Mouse (Mus musculus): ENCODE measurements around the gene Gapvd1. TPM values are rescaled to one million over a fixed set of nuclear protein-coding genes. Genes with fewer than 3 reads are reported as not detected.
A peak's percentile ranks its signal among the peaks of the same experiment; 100 is the strongest.

The Gapvd1 gene
- polyA plus RNA-seq, 1 experiment = 19.0 TPM

GRCm38 (mm10) chr2:34783064-34784020 lies 28.3 kb upstream of the Gapvd1 start:
- H3K36me3 ChIP-seq (ENCODE audit: control insufficient read depth, insufficient read depth, low read length) = no peaks in the 10 kb centered on the region; the same call in 1 of the 2 replicates
- no peak for TF ChIP-seq POLR2A (IDR thresholded peaks at IDR 0.05; ENCODE audit: control insufficient read depth, low read depth, low read length)
- TF ChIP-seq CTCF (IDR thresholded peaks at IDR 0.05; ENCODE audit: control insufficient read depth, insufficient read depth, insufficient replicate concordance, low read depth, low read length) = no peak
- no peaks in the 10 kb centered on the region for H3K4me1 ChIP-seq (ENCODE audit: control insufficient read depth, insufficient read depth, low read length)

GRCm38 (mm10) chr2:34777237-34777868 lies 22.3 kb upstream of the Gapvd1 start:
- TF ChIP-seq POLR2A (IDR thresholded peaks at IDR 0.05; ENCODE audit: control insufficient read depth, low read depth, low read length) = no peak
- no peak for TF ChIP-seq CTCF (IDR thresholded peaks at IDR 0.05; ENCODE audit: control insufficient read depth, insufficient read depth, insufficient replicate concordance, low read depth, low read length)
- H3K27ac ChIP-seq (ENCODE audit: control insufficient read depth, insufficient read depth, low read depth, low read length) = no peak overlapping the region
- no peak overlapping the region for H3K4me3 ChIP-seq (ENCODE audit: control insufficient read depth, low read depth, low read length)
- H3K36me3 ChIP-seq (ENCODE audit: control insufficient read depth, insufficient read depth, low read length) = peaks cover 6% of the 10 kb centered on the region
- H3K4me1 ChIP-seq (ENCODE audit: control insufficient read depth, insufficient read depth, low read length) = no peaks in the 10 kb centered on the region
- H3K27me3 ChIP-seq (ENCODE audit: control insufficient read depth, insufficient read depth, low read length) = no peaks in the 10 kb centered on the region

More at GRCm38 (mm10) chr2:34783064-34784020, 28.3 kb upstream of the Gapvd1 start:
- no peak overlapping the region for H3K4me3 ChIP-seq (ENCODE audit: control insufficient read depth, low read depth, low read length)
- no peak overlapping the region for H3K27ac ChIP-seq (ENCODE audit: control insufficient read depth, insufficient read depth, low read depth, low read length)
- H3K27me3 ChIP-seq (ENCODE audit: control insufficient read depth, insufficient read depth, low read length) = no peaks in the 10 kb centered on the region

GRCm38 (mm10) chr2:34774493-34774892 lies 19.5 kb upstream of the Gapvd1 start:
- Histone ChIP-seq H3K27ac (ENCODE audit: control insufficient read depth, insufficient read depth, low read depth, low read length) (no peak overlapping the region), H3K27me3 (ENCODE audit: control insufficient read depth, insufficient read depth, low read length) (no peaks in the 10 kb centered on the region), H3K36me3 (ENCODE audit: control insufficient read depth, insufficient read depth, low read length) (peaks cover 6% of the 10 kb centered on the region), H3K4me1 (ENCODE audit: control insufficient read depth, insufficient read depth, low read length) (peaks cover 2% of the 10 kb centered on the region; the same call in 1 of the 2 replicates), H3K4me3 (ENCODE audit: control insufficient read depth, low read depth, low read length) (peak overlapping the region; percentile 47)
- TF ChIP-seq POLR2A (IDR thresholded peaks at IDR 0.05; ENCODE audit: control insufficient read depth, low read depth, low read length) (no peak), CTCF (IDR thresholded peaks at IDR 0.05; ENCODE audit: control insufficient read depth, insufficient read depth, insufficient replicate concordance, low read depth, low read length) (no peak)

GRCm38 (mm10) chr2:34773673-34774072 lies 18.6 kb upstream of the Gapvd1 start:
- Histone ChIP-seq H3K4me1 (ENCODE audit: control insufficient read depth, insufficient read depth, low read length) (peaks cover 2% of the 10 kb centered on the region; the same call in 1 of the 2 replicates), H3K36me3 (ENCODE audit: control insufficient read depth, insufficient read depth, low read length) (peaks cover 6% of the 10 kb centered on the region), H3K27me3 (ENCODE audit: control insufficient read depth, insufficient read depth, low read length) (no peaks in the 10 kb centered on the region), H3K27ac (ENCODE audit: control insufficient read depth, insufficient read depth, low read depth, low read length) (no peak overlapping the region), H3K4me3 (ENCODE audit: control insufficient read depth, low read depth, low read length) (peak overlapping the region; percentile 47)
- TF ChIP-seq CTCF (IDR thresholded peaks at IDR 0.05; ENCODE audit: control insufficient read depth, insufficient read depth, insufficient replicate concordance, low read depth, low read length) = no peak
- no peak for TF ChIP-seq POLR2A (IDR thresholded peaks at IDR 0.05; ENCODE audit: control insufficient read depth, low read depth, low read length)

- H3K27me3 ChIP-seq (ENCODE audit: control insufficient read depth, insufficient read depth, low read length) = no peaks in the 10 kb centered on the region
- TF ChIP-seq POLR2A (IDR thresholded peaks at IDR 0.05; ENCODE audit: control insufficient read depth, low read depth, low read length) (no peak; the same call in 1 of the 2 replicates), CTCF (IDR thresholded peaks at IDR 0.05; ENCODE audit: control insufficient read depth, insufficient read depth, insufficient replicate concordance, low read depth, low read length) (no peak)
- H3K27ac ChIP-seq (ENCODE audit: control insufficient read depth, insufficient read depth, low read depth, low read length) = peak overlapping the region; percentile 86
- peaks cover 6% of the 10 kb centered on the region for H3K36me3 ChIP-seq (ENCODE audit: control insufficient read depth, insufficient read depth, low read length)
- H3K4me3 ChIP-seq (ENCODE audit: control insufficient read depth, low read depth, low read length) = peak overlapping the region; percentile 89
- peaks cover 2% of the 10 kb centered on the region; the same call in 1 of the 2 replicates for H3K4me1 ChIP-seq (ENCODE audit: control insufficient read depth, insufficient read depth, low read length)
These were observed 17.5 kb upstream of the Gapvd1 start for GRCm38 (mm10) chr2:34772252-34773235.

- Histone ChIP-seq H3K27ac (ENCODE audit: control insufficient read depth, insufficient read depth, low read depth, low read length) (peak within 1 kb of the TSS; percentile 100), H3K4me3 (ENCODE audit: control insufficient read depth, low read depth, low read length) (peak within 1 kb of the TSS; percentile 89), H3K36me3 (ENCODE audit: control insufficient read depth, insufficient read depth, low read length) (peaks cover 4% of the 10 kb centered on the region), H3K27me3 (ENCODE audit: control insufficient read depth, insufficient read depth, low read length) (no peaks in the 10 kb centered on the region), H3K4me1 (ENCODE audit: control insufficient read depth, insufficient read depth, low read length) (peaks cover 2% of the 10 kb centered on the region; the same call in 1 of the 2 replicates)
- TF ChIP-seq POLR2A (IDR thresholded peaks at IDR 0.05; ENCODE audit: control insufficient read depth, low read depth, low read length) (peak; percentile 100), CTCF (IDR thresholded peaks at IDR 0.05; ENCODE audit: control insufficient read depth, insufficient read depth, insufficient replicate concordance, low read depth, low read length) (0 out of 2 replicates have a peak, but pooled peaks have one; percentile 7)
These were observed 16.6 kb upstream of the Gapvd1 start, which contains the start of gene Hspa5 for GRCm38 (mm10) chr2:34771368-34772226. Gene Hspa5 (plus strand): TSS chr2:34771970.
